Mouse (Mus musculus) macrophage (primary cell): Measurements from ENCODE around the gene Zbtb42. TPM values are rescaled to one million over a fixed set of nuclear protein-coding genes. Genes with fewer than 3 reads are reported as not detected.

Experiments
- H3K27ac ChIP-seq: fragments of 350-480 bp; formaldehyde crosslinking; 2 replicates; pipeline ENCODE4 v1.9.0; 2021
- H3K36me3 ChIP-seq: fragments of 350-480 bp; formaldehyde crosslinking; 2 replicates; pipeline ENCODE4 v1.9.0; 2021; ENCODE audit errors: inconsistent target
- H3K4me3 ChIP-seq: fragments of 350-480 bp; formaldehyde crosslinking; 2 replicates; pipeline ENCODE4 v1.9.0; 2021; ENCODE audit errors: inconsistent target
- H3K79me2 ChIP-seq: fragments of 350-480 bp; formaldehyde crosslinking; 2 replicates; pipeline ENCODE4 v1.9.0; 2021; ENCODE audit errors: inconsistent target
- WGBS: methylation state at CpG from one replicate; pipeline ENCODE4 v1.1.7; 2026; ENCODE audit warnings: inconsistent platforms; ENCODE audit not compliant: missing documents; 5-methylcytosine and 5-hydroxymethylcytosine counted together
- polyA plus RNA-seq: library from polyadenylated mRNA; stranded (reverse); fragments of 250-400 nt; gene quantifications from 3 replicates; pipeline ENCODE4 v1.2.4, GENCODE M21; 2018; ENCODE audit warnings: inconsistent platforms

The Zbtb42 gene
- polyA plus RNA-seq, 1 experiment from 2014 or later: 3.5 TPM

DNA sequence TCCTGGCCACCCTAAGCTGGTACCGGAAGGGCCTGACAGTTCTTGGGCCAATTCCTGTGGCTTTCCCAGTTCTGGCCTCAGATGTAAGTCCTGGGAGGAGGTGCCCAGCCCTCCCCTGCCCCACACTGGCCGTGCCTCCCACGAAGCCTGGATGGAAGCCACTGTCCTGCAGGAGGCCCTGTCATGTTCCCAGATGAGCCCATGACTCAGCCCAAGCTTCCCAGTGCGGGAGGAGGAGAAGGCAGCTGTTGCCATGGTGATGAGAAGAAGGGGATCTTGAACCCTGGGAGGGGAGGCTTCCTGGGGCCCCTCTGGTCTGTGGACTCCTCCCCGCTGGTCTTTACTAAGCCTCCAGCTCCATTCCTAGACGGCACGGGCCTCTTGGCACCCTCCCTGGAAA is 4.7 kb downstream of the Zbtb42 start:
- Histone ChIP-seq H3K79me2 (no peaks in the 10 kb centered on the region), H3K4me3 (no peak overlapping the region), H3K36me3 (no peaks in the 10 kb centered on the region), H3K27ac (no peak overlapping the region)
- WGBS: 92% methylated on average over 7 of the region's 7 CpGs

DNA sequence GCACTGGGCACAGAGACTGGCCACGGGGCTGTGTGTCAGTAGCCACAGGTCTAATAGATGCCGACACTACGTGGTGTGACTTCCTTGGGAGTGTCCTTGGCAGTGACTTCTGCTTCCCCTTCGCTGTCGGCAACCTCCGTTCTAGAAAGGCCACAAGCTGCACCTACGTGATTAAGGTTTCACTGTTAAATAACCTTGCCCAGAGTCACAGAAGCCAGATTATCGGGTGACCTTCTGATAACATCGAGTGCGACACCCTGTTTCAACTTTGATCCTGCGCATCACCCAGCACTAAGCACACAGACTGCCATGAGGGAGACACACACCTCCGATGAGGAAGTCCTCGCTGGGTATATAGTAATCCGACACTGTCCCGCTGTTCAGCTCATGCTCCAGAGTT is 9.8 kb downstream of the Zbtb42 start:
- peak overlapping the region; percentile 38 for H3K27ac ChIP-seq
- peak overlapping the region; percentile 10; the same call in 1 of the 2 replicates for H3K4me3 ChIP-seq
- peaks cover 11% of the 10 kb centered on the region; the same call in 1 of the 2 replicates for H3K79me2 ChIP-seq
- WGBS: 5% methylated on average over 15 of the region's 15 CpGs
- H3K36me3 ChIP-seq: no peaks in the 10 kb centered on the region

DNA sequence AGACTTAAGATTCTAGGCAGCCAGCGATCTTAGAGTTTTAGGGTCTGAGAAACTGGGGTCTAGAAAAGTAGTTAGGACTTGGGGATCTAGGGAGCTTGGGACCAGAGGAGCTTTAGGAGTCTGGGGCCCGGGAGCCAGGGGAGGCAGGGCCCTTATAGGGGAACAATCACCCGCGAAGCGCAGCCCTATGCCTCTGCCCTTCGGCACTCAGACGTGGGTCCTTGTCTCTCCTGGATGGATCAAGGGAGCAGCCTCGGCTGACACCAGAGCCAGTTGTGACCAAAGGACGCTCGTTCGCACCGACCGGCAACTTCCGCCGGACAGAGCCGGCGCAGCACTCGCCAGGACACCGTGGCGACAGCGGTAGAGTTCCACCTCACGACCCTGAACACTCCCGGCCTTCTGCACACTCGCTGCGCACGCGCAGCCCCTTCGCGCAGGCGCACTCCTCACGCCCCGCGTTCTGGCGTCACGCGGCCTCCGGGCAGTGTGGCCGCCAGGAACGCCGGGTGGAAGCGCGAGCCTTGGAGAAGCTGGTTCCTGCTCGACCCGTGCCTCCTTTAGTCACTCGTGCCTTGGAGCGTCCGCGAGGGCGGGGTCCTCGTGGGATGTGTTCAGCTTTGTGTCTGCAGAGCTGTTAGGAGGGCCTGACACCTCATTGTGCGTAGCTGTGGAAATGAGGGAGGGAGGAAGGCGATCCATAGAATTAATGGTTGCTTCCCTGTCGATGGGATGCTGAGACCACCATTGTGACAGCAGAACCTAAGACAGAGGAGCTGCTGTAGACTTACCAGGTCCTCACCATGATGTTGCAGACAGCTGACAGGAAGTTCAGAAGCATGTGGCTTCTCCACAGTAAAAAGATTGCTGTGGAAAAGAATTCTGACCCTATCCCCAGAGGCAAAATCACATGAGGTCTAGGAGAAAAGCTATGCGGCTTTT is 14.8 kb downstream of the Zbtb42 start:
- Histone ChIP-seq H3K36me3 (no peaks in the 10 kb centered on the region), H3K79me2 (peaks cover 11% of the 10 kb centered on the region; the same call in 1 of the 2 replicates), H3K4me3 (peak overlapping the region; percentile 87), H3K27ac (peak overlapping the region; percentile 79)
- 3% methylated on average over 54 of the region's 54 CpGs for WGBS

DNA sequence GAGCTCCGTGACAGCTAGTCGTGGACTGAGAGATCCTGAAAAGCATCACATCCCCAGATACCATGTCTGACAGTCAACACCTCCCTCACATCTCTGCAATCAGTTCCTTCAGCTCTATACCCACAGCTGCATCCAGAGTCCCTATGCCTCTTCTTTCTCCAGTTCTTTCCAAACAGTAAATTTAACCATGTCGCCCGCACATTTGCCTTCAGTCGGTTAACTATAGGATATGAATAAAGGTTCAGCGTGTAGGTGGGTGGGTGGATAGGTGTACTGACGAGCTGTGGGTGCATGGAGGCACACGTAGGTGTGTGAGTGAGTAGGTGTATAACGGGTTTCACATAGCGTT is 15.5 kb downstream of the Zbtb42 start:
- Histone ChIP-seq H3K4me3 (peak overlapping the region; percentile 87), H3K36me3 (no peaks in the 10 kb centered on the region), H3K79me2 (peaks cover 11% of the 10 kb centered on the region; the same call in 1 of the 2 replicates), H3K27ac (peak overlapping the region; percentile 79)
- WGBS: 81% methylated on average over 10 of the region's 10 CpGs

DNA sequence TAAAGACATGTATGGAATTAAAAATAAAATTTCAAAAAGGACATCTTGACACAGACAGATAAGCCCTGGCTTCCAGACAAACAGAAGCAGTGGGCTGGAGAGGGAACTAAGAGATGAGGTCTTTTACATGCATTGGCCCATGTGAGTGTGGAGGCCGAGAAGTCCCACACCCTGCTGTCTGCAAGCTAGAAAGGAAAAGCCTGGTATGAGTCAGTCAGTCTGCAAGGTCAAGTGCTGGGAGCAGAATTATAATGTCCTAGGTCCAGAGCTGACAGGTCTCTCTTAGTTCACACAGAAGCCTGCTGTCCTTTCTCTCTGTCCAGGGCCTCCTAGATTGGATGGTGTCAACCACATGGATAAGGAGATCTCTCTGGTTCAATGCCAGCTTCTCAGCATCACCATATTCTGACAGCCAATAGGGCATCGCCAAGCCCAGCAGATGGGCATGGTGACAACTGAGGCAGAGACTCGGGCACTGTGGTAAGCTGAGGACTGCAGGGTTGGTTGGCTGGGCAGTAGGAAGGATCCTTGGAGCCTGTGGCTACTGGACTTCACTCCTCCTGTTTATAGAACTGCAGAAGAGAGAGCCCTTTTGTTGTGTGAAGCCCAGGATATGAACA is 18.3 kb downstream of the Zbtb42 start:
- H3K79me2 ChIP-seq: peaks cover 11% of the 10 kb centered on the region; the same call in 1 of the 2 replicates
- no peak overlapping the region for H3K27ac ChIP-seq
- WGBS: 89% methylated on average over 3 of the region's 3 CpGs
- no peaks in the 10 kb centered on the region for H3K36me3 ChIP-seq
- H3K4me3 ChIP-seq: no peak overlapping the region

DNA sequence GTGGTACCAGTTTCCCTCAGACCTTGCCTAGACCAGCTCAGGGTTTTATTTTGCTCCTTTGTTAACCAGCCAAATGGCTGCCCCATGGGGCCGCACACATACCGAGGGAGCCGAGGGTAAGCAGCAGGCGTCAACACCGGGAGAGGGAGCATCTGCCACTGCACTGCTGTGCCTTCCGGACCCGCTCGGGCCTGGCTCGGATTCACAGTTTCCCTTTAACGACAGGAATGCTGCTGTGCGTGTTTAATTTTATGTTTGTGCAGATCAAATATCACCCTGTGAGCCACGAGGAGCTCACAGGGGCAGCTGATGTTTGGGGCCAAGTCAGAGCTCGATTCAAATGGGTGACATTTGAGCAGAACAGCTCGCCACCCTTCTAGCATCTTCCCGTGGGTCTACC is 21.9 kb downstream of the Zbtb42 start:
- H3K4me3 ChIP-seq: no peak overlapping the region
- H3K79me2 ChIP-seq: no peaks in the 10 kb centered on the region
- no peaks in the 10 kb centered on the region for H3K36me3 ChIP-seq
- WGBS: 31% methylated on average over 14 of the region's 15 CpGs
- H3K27ac ChIP-seq: no peak overlapping the region

DNA sequence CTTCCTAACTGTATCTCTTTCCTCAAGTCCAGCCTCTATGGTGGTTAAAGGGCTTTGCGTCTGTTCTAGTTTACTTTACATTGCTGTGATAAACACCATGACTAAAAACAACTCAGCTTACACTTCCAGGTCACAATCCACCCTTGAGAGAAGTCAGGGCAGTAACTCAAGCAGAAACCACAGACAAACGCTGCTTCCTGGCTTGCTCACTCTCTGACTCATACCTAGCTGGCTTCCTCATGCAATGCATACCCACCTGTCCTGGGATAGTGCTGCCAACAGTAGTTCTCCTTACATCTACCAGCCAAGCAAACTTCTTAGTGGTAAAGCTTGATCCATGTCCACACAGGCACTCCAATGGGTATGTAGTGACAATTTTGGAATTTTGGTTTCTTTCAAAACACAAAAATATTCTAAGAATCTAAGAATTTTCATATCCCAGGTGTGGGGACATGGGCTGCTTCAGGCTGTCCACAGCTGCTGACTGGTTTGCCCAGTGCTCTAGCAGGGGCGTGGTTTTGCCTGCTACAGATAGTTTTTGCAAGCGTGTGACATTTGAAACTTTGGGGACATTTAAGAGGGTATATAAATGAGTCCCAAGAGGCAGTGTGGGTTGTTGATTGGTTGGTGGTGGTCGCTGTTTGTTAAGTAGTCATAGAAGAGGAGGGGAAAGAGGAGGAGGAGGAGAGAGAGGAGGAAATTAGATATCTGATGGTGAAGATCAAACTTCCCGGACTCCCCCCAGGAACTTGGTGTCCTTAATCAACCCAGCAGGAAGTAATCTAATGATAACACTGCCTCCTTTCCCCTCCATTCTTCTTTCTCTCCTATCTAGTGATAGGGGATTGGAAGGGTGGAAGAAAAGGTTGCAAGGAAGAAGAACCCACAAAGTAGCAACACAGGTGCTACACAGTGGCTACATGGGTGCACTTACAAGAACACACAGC is 24.0 kb downstream of the Zbtb42 start:
- Histone ChIP-seq H3K36me3 (no peaks in the 10 kb centered on the region), H3K27ac (no peak overlapping the region)
- 46% methylated on average over 6 of the region's 6 CpGs for WGBS

DNA sequence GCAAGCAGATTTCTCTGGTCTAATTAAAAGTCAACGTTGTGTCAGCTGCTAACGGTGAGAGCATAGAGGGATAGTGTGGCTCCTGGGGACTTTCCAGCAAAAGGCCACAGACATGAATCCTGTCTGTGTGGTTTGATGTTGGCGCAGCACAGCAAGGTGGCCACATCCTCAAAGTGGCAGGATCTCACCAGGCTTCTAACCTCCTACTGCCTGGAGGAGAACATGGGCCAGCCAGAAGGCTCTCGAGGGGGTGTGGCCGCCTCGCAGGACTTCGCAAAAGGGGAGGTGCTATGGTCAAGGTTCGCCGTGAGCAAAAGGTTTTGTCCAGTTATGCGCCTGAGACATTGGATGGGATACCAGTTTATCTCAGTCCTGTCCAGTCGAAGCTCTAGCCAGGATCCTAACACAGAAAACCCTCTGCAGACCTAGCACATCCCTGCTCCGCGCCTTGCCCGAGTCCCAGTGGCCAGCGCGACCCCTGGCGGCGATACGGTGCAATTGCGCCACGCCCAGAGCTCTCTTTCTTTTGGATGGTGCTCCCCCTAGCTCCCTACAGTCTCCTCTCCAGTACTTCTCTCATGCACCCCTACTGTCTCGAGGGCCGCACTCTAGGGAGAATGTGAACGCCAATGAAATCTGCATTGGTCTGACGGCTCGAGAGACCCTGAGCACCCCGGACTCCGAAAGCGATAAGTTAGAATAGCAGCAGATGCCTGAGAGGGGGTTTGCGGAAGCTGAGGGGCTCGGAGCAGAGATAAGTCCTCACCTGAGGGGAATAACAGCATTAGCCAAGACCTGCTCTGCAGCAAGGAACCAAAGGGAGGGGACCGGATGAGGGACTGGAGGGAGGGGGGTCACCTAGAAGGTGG is 28.3 kb downstream of the Zbtb42 start:
- Histone ChIP-seq H3K27ac (no peak overlapping the region), H3K79me2 (no peaks in the 10 kb centered on the region), H3K4me3 (no peak overlapping the region; the same call in 1 of the 2 replicates), H3K36me3 (no peaks in the 10 kb centered on the region)
- 10% methylated on average over 32 of the region's 32 CpGs for WGBS

More for the DNA sequence above, 24.0 kb downstream of the Zbtb42 start:
- Histone ChIP-seq H3K79me2 (no peaks in the 10 kb centered on the region), H3K4me3 (no peak overlapping the region)

DNA sequence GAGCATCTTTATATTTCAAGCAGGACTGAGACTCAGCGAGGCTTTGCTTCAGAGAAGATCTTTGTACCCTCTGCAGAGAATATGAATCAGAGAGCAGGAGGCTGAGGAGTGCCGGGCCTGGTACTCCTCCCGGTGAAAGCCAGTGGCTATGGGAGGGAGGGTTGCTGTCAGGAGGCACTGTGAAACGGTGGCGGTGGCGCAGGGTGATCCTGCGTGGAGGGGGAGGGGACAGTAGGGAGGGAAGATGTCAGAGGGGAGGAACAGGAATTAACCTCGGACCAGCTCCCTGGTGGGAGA is 28.9 kb downstream of the Zbtb42 start:
- H3K4me3 ChIP-seq: no peak overlapping the region
- WGBS: 47% methylated on average over 8 of the region's 8 CpGs
- no peaks in the 10 kb centered on the region for H3K36me3 ChIP-seq
- no peak overlapping the region for H3K27ac ChIP-seq
- H3K79me2 ChIP-seq: no peaks in the 10 kb centered on the region

DNA sequence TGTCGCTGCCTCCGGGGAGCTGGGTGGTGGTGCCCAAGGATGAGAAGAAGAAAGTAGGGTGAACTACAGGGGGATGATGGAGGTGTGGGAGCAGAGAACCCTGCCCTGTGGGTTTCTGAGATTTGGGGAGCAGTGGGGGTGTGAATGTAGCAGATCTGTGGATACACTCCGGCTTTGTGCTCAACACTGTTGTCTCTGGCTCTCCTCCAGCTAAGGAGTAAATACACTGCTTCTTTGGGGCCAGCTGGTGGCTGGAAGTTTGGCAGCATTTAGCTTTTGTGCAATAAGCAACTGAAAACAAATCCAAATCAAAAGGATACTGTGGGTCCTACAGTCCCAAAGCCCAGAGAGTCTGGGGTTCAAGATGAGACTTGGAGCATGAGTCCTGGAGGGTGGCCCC is 35.4 kb downstream of the Zbtb42 start:
- no peaks in the 10 kb centered on the region for H3K79me2 ChIP-seq
- no peak overlapping the region for H3K27ac ChIP-seq
- H3K36me3 ChIP-seq: no peaks in the 10 kb centered on the region
- no peak overlapping the region for H3K4me3 ChIP-seq
- WGBS: 49% methylated on average over 2 of the region's 3 CpGs

DNA sequence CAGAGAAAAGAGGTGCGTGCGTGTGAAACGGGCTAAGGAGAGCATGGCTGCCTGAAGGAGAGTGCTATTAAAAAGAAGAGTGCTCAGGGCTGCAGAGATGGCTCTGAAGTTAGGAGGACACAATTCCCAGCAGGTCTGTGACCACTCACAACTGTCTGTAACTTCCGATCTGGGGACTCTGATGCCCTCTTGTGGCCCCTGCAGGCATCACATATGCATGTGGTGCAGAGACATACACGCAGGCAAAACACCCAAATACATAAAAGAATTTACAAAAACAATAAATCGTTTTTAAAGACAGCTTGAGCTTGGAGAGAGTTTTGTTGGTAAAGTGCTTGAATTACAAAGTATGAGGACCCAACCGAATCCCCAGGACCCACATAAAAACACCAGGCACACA is 38.5 kb downstream of the Zbtb42 start:
- WGBS: 39% methylated on average over 7 of the region's 7 CpGs
- Histone ChIP-seq H3K27ac (no peak overlapping the region), H3K4me3 (no peak overlapping the region), H3K79me2 (no peaks in the 10 kb centered on the region), H3K36me3 (no peaks in the 10 kb centered on the region)

DNA sequence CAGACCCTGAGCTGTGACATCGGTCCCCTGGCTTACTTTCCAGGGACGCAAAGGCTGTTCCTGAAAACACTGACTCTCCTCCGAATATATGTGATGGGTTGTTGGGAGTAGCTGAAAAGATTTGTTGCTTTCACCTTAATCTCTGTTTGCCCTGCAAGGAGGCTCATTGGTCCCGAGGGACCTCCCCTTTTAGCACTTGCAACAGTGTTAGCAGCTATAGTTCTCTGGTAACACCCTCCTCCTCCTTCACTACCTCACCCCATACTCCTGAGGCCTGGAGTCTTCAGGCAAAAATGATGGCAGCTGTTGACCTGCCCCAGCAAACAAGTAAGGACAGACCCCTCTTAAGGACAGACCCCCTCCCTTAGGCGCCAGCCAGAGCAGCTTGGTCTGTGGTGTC is 40.4 kb downstream of the Zbtb42 start:
- no peaks in the 10 kb centered on the region for H3K36me3 ChIP-seq
- H3K27ac ChIP-seq: no peak overlapping the region
- H3K79me2 ChIP-seq: no peaks in the 10 kb centered on the region
- WGBS: 91% methylated on average over 5 of the region's 5 CpGs
- H3K4me3 ChIP-seq: no peak overlapping the region

DNA sequence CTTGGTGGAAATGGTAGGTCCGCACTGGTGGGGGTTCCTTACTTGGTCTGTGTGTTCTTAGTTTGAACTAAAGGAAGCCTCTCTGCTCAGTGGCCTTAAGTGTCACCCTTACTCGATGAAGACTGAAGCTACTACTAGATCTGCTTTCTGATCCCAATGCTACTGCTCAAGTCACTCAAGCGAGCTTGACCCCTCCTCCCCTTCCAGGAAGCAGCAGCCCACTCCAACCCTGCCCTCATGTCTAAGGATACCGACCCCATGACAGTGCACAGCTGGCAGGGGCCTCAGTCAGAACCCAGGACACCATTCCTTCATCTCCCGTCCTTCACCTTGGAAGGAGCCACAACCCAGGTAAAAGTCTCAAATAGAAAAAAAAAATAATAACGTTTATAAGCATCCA is 41.6 kb downstream of the Zbtb42 start, which contains the start of gene Cep170b:
Cep170b (plus strand) TSS at position 240 of the 400 bp plus-strand sequence.
- 86% methylated on average over 6 of the region's 6 CpGs for WGBS
- Histone ChIP-seq H3K36me3 (no peaks in the 10 kb centered on the region), H3K79me2 (no peaks in the 10 kb centered on the region), H3K4me3 (no peak within 1 kb of the TSS), H3K27ac (no peak within 1 kb of the TSS)
